Mouse (Mus musculus): ENCODE measurements around the gene Cyb5d2.
"Not testable (repeated sequence)": the region's sequence is repeated elsewhere in the genome, so short reads cannot be mapped to it uniquely, and the experiment has no call there.

Gene Cyb5d2

GRCm38 (mm10) chr11:72772611-72773010, 23.3 kb downstream of the Cyb5d2 start:
- DNase-seq (ENCODE audit: low read depth, low spot score): not testable (repeated sequence)

- DNase-seq (ENCODE audit: low read depth, low spot score): peak; percentile 52
Measured at GRCm38 (mm10) chr11:72771461-72771860, 24.5 kb downstream of the Cyb5d2 start.

- DNase-seq (ENCODE audit: low read depth, low spot score): no peak
Measured at GRCm38 (mm10) chr11:72770816-72771215, 25.1 kb downstream of the Cyb5d2 start.

- DNase-seq (ENCODE audit: low read depth, low spot score): no peak
Measured at GRCm38 (mm10) chr11:72770324-72770723, 25.6 kb downstream of the Cyb5d2 start.

- DNase-seq (ENCODE audit: low read depth, low spot score): peak; percentile 43
Measured at GRCm38 (mm10) chr11:72769061-72769460, 26.9 kb downstream of the Cyb5d2 start.

- no peak for DNase-seq (ENCODE audit: low read depth, low spot score)
Measured at GRCm38 (mm10) chr11:72767716-72768115, 28.2 kb downstream of the Cyb5d2 start.

GRCm38 (mm10) chr11:72764270-72764669, 31.7 kb downstream of the Cyb5d2 start:
- peak; percentile 75 for DNase-seq (ENCODE audit: low read depth, low spot score)

- no peak for DNase-seq (ENCODE audit: low read depth, low spot score)
Measured at GRCm38 (mm10) chr11:72760781-72761180, 35.2 kb downstream of the Cyb5d2 start.

GRCm38 (mm10) chr11:72759581-72759980, 36.4 kb downstream of the Cyb5d2 start:
- DNase-seq (ENCODE audit: low read depth, low spot score): no peak

- peak; percentile 45 for DNase-seq (ENCODE audit: low read depth, low spot score)
Measured at GRCm38 (mm10) chr11:72758316-72758715, 37.6 kb downstream of the Cyb5d2 start.

GRCm38 (mm10) chr11:72751956-72752355, 44.0 kb downstream of the Cyb5d2 start:
- peak; percentile 32 for DNase-seq (ENCODE audit: low read depth, low spot score)

- DNase-seq (ENCODE audit: low read depth, low spot score): peak; percentile 65
Measured at GRCm38 (mm10) chr11:72739048-72739447, 56.9 kb downstream of the Cyb5d2 start.

GRCm38 (mm10) chr11:72737517-72737916, 58.4 kb downstream of the Cyb5d2 start:
- peak; percentile 35 for DNase-seq (ENCODE audit: low read depth, low spot score)

- no peak for DNase-seq (ENCODE audit: low read depth, low spot score)
Measured at GRCm38 (mm10) chr11:72736320-72736719, 59.6 kb downstream of the Cyb5d2 start.

GRCm38 (mm10) chr11:72735519-72735860, 60.5 kb downstream of the Cyb5d2 start:
- DNase-seq (ENCODE audit: low read depth, low spot score): no peak

GRCm38 (mm10) chr11:72734840-72735518, 61.0 kb downstream of the Cyb5d2 start:
- DNase-seq (ENCODE audit: low read depth, low spot score): no peak

GRCm38 (mm10) chr11:72733736-72734135, 62.2 kb downstream of the Cyb5d2 start:
- no peak for DNase-seq (ENCODE audit: low read depth, low spot score)

Data from brain, adult 2 months (tissue).